Mouse (Mus musculus) midbrain, embryonic 13.5 days (tissue): ENCODE data around the gene Ntn5. TPM values are rescaled to one million over a fixed set of nuclear protein-coding genes. Genes with fewer than 3 reads are reported as not detected.
"Not testable (repeated sequence)": the region's sequence is repeated elsewhere in the genome, so short reads cannot be mapped to it uniquely, and the experiment has no call there.

Source experiments
- ATAC-seq: fragments of 200-750 bp; cut with Nextera tagmentation; 2 replicates; pipeline ENCODE4 v1.8.0; 2017; ENCODE audit warnings: mild to moderate bottlenecking, moderate TSS enrichment, moderate library complexity
- H3K27ac ChIP-seq: fragments of 300-500 bp; sonication (generic); 2 replicates; pipeline ENCODE4 v1.5.1; 2015; ENCODE audit warnings: inconsistent platforms, mild to moderate bottlenecking, moderate library complexity
- H3K27me3 ChIP-seq: fragments of 300-500 bp; sonication (generic); 2 replicates; pipeline ENCODE4 v1.6.1; 2015; ENCODE audit warnings: mild to moderate bottlenecking, inconsistent platforms
- H3K36me3 ChIP-seq: fragments of 300-500 bp; sonication (generic); 2 replicates; pipeline ENCODE4 v1.6.1; 2015; ENCODE audit warnings: mild to moderate bottlenecking, inconsistent platforms
- H3K4me1 ChIP-seq: fragments of 300-500 bp; sonication (generic); replicated peaks from 2 replicates; pipeline ENCODE4 v1.6.1; 2015; ENCODE audit warnings: inconsistent platforms
- H3K4me2 ChIP-seq: fragments of 300-500 bp; sonication (generic); replicated peaks from 2 replicates; pipeline ENCODE4 v1.6.1; 2015; ENCODE audit warnings: moderate library complexity, mild to moderate bottlenecking, inconsistent platforms
- H3K4me3 ChIP-seq: fragments of 300-500 bp; sonication (generic); replicated peaks from 2 replicates; pipeline ENCODE4 v1.5.1; 2015; ENCODE audit warnings: mild to moderate bottlenecking, inconsistent platforms
- H3K9ac ChIP-seq: fragments of 300-500 bp; sonication (generic); replicated peaks from 2 replicates; pipeline ENCODE4 v1.6.1; 2015; ENCODE audit warnings: mild to moderate bottlenecking, inconsistent platforms
- H3K9me3 ChIP-seq: fragments of 300-500 bp; sonication (generic); 2 replicates; pipeline ENCODE4 v1.6.1; 2016; ENCODE audit warnings: mild to moderate bottlenecking, inconsistent platforms
- WGBS: fragments of 180-500 bp; shearing (Covaris S2); methylation state at CpG from one replicate; pipeline ENCODE4 v1.1.7; 2015; 5-methylcytosine and 5-hydroxymethylcytosine counted together
- polyA plus RNA-seq: library from polyadenylated mRNA; unstranded; fragments of >200 nt; fragmentation: Nextera tagmentation; extraction: Ambion mirVana; gene quantifications from 2 replicates; pipeline ENCODE4 v1.2.1, GENCODE M21; 2015

The Ntn5 gene
- polyA plus RNA-seq, 1 experiment from 2014 or later, result 0.59 TPM

DNA sequence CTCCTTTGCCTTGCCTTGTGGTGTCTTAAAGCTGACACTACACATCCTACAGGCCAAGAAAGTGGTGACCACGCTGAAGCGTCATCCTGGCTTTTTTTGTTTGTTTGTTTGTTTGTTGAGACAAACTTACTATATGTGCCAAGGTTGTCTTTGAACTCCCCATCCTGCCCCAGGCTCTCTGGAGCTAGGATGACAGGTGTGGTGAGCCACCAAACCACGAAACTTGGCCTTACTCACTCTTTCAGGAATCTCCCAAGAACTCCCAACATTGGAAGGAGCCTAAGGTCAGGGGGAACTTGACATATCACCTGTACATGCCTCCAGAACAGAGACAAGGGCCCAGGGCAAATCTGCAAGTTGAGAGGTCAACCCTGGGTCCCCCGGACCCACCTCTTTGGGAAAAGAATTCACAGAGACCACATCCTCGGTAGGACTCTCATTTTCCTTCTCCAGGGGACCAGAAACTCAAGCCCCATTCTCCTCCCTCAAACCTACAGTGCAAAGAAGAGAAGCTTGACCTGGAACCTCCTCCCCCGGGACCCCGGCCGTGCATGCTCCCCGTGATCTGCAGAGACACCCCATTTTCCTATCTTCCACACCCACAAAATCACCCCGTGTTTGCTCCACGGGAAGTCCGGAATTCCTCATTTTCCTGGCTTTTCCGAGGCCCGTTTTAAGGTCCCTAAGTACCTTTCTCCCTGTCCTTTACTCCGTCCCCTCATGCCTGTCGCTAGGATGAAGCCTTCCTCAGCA, 41.1 kb upstream of the Ntn5 start:
- Histone ChIP-seq H3K4me1 (peaks cover 37% of the 10 kb centered on the region), H3K4me3 (peak overlapping the region; percentile 51), H3K36me3 (no peaks in the 10 kb centered on the region), H3K9ac (peak overlapping the region; percentile 86), H3K9me3 (no peaks in the 10 kb centered on the region), H3K4me2 (peak overlapping the region; percentile 81), H3K27me3 (no peaks in the 10 kb centered on the region), H3K27ac (peak overlapping the region; percentile 95)
- no peak for ATAC-seq
- WGBS, result 41% methylated on average over 16 of the region's 16 CpGs

DNA sequence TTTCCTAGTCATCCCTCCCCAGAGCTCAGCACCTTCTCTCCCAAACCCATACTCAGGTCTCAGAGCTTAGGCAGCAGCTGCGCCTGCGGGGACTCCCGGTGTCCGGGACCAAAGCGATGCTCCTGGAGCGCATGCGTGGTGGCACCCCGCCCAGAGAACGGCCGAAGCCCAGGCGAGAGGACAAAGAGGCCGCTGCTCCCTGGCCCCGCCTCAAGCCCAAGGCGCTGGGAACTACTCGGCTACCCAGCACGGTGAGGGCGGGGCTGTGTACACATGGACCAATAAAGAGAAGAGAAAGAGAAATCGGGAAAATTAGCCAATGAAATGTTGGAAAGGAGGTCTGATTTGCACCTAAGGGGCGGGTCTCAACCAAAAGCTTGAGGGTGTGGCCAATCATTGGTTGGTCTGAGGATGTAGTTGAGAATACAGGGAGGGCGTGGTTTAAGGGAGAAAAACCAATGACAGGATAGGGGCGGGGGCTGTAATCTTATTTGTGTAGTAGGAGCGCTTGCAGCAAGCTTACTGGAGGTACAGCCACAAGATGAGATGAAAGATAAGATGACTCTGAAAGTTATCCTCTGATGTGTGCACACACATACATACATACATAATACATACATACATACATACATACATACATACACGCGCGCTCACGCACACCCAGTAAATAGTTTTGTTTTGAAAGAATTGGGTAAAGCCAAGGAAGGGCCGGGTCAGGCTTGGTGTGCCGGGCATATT, 40.2 kb upstream of the Ntn5 start:
- WGBS, result under 1% methylated on average over 28 of the region's 28 CpGs
- Histone ChIP-seq H3K9ac (peak overlapping the region; percentile 86), H3K27me3 (no peaks in the 10 kb centered on the region), H3K4me2 (peak overlapping the region; percentile 81), H3K36me3 (no peaks in the 10 kb centered on the region), H3K9me3 (no peaks in the 10 kb centered on the region), H3K27ac (peak overlapping the region; percentile 95), H3K4me1 (peaks cover 31% of the 10 kb centered on the region), H3K4me3 (peak overlapping the region; percentile 51)
- ATAC-seq, result peak; percentile 95

- peaks cover 31% of the 10 kb centered on the region for H3K4me1 ChIP-seq
- no peaks in the 10 kb centered on the region for H3K36me3 ChIP-seq
- H3K9ac ChIP-seq, result peak overlapping the region; percentile 61
- H3K27me3 ChIP-seq, result no peaks in the 10 kb centered on the region
- 3% methylated on average over 18 of the region's 18 CpGs for WGBS
- peak; percentile 15 for ATAC-seq
- H3K4me2 ChIP-seq, result peak overlapping the region; percentile 81
- no peaks in the 10 kb centered on the region for H3K9me3 ChIP-seq
- peak overlapping the region; percentile 95 for H3K27ac ChIP-seq
- H3K4me3 ChIP-seq, result peak overlapping the region; percentile 51
Observed at GRCm38 (mm10) chr7:45644183-45644582, 39.6 kb upstream of the Ntn5 start.

- no peaks in the 10 kb centered on the region for H3K27me3 ChIP-seq
- H3K9ac ChIP-seq, result peak overlapping the region; percentile 61; the same call in 1 of the 2 replicates
- peak overlapping the region; percentile 51; the same call in 1 of the 2 replicates for H3K4me3 ChIP-seq
- H3K4me1 ChIP-seq, result peaks cover 29% of the 10 kb centered on the region
- H3K27ac ChIP-seq, result peak overlapping the region; percentile 95
- no peaks in the 10 kb centered on the region for H3K9me3 ChIP-seq
- peak overlapping the region; percentile 81 for H3K4me2 ChIP-seq
- no peak for ATAC-seq
- H3K36me3 ChIP-seq, result no peaks in the 10 kb centered on the region
- WGBS, result 64% methylated on average over 6 of the region's 6 CpGs
Observed at GRCm38 (mm10) chr7:45644872-45645590, 38.8 kb upstream of the Ntn5 start.

DNA sequence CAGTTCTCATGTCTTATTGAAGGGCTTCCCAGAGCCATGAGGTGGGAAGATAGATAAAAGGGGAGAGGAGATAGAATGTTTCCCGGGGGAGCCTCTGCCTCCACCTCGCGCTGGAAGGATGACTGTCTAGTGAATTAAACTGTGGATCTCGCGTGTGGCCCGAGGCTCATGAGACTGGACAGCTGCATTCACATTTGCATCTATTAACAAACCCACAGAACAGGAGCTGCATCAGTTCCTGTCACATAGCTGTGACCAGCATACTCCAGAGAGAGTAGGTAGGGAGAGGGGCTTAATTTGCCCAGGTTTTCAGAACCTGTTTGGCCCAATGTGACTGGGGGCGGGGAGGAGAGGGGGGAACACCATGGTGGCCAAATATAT, 38.2 kb upstream of the Ntn5 start:
- 59% methylated on average over 7 of the region's 7 CpGs for WGBS
- H3K4me3 ChIP-seq, result no peak overlapping the region

GRCm38 (mm10) chr7:45646671-45647070, 37.2 kb upstream of the Ntn5 start:
- Histone ChIP-seq H3K9me3 (no peaks in the 10 kb centered on the region), H3K36me3 (no peaks in the 10 kb centered on the region), H3K27ac (no peak overlapping the region), H3K4me1 (peaks cover 27% of the 10 kb centered on the region), H3K9ac (no peak overlapping the region), H3K4me2 (no peak overlapping the region), H3K4me3 (no peak overlapping the region), H3K27me3 (no peaks in the 10 kb centered on the region)
- WGBS, result 75% methylated on average over 4 of the region's 4 CpGs
- ATAC-seq, result no peak

More for the DNA sequence above, 38.2 kb upstream of the Ntn5 start:
- no peaks in the 10 kb centered on the region for H3K27me3 ChIP-seq
- H3K9ac ChIP-seq, result no peak overlapping the region
- peaks cover 29% of the 10 kb centered on the region for H3K4me1 ChIP-seq
- H3K9me3 ChIP-seq, result no peaks in the 10 kb centered on the region
- no peak overlapping the region for H3K4me2 ChIP-seq
- H3K27ac ChIP-seq, result no peak overlapping the region
- no peak for ATAC-seq
- no peaks in the 10 kb centered on the region for H3K36me3 ChIP-seq

GRCm38 (mm10) chr7:45649351-45649750, 34.5 kb upstream of the Ntn5 start:
- H3K27ac ChIP-seq, result no peak overlapping the region
- H3K9me3 ChIP-seq, result no peaks in the 10 kb centered on the region
- no peak overlapping the region for H3K4me3 ChIP-seq
- no peak overlapping the region for H3K4me2 ChIP-seq
- ATAC-seq, result no peak
- no peak overlapping the region for H3K9ac ChIP-seq
- H3K4me1 ChIP-seq, result peaks cover 8% of the 10 kb centered on the region
- 88% methylated on average over 8 of the region's 8 CpGs for whole genome bisulfite sequencing
- no peaks in the 10 kb centered on the region for H3K36me3 ChIP-seq
- H3K27me3 ChIP-seq, result no peaks in the 10 kb centered on the region

GRCm38 (mm10) chr7:45650484-45650883, 33.3 kb upstream of the Ntn5 start:
- whole genome bisulfite sequencing, result 93% methylated on average over 20 of the region's 20 CpGs

GRCm38 (mm10) chr7:45654424-45655047, 29.3 kb upstream of the Ntn5 start:
- no peak overlapping the region for H3K4me3 ChIP-seq
- H3K27ac ChIP-seq, result no peak overlapping the region
- H3K36me3 ChIP-seq, result no peaks in the 10 kb centered on the region
- 28% methylated on average over 17 of the region's 17 CpGs for WGBS
- no peak for ATAC-seq
- no peak overlapping the region for H3K9ac ChIP-seq
- H3K27me3 ChIP-seq, result no peaks in the 10 kb centered on the region
- peaks cover 4% of the 10 kb centered on the region; the same call in 1 of the 2 replicates for H3K4me1 ChIP-seq
- H3K9me3 ChIP-seq, result 0 out of 2 replicates have a peak, but pooled peaks cover 2% of the 10 kb centered on the region
- peak overlapping the region; percentile 19 for H3K4me2 ChIP-seq

More at GRCm38 (mm10) chr7:45650484-45650883, 33.3 kb upstream of the Ntn5 start:
- H3K4me2 ChIP-seq, H3K36me3 ChIP-seq, H3K27me3 ChIP-seq, ATAC-seq, H3K4me1 ChIP-seq, H3K9ac ChIP-seq, H3K4me3 ChIP-seq, H3K27ac ChIP-seq, H3K9me3 ChIP-seq: not testable (repeated sequence)

DNA sequence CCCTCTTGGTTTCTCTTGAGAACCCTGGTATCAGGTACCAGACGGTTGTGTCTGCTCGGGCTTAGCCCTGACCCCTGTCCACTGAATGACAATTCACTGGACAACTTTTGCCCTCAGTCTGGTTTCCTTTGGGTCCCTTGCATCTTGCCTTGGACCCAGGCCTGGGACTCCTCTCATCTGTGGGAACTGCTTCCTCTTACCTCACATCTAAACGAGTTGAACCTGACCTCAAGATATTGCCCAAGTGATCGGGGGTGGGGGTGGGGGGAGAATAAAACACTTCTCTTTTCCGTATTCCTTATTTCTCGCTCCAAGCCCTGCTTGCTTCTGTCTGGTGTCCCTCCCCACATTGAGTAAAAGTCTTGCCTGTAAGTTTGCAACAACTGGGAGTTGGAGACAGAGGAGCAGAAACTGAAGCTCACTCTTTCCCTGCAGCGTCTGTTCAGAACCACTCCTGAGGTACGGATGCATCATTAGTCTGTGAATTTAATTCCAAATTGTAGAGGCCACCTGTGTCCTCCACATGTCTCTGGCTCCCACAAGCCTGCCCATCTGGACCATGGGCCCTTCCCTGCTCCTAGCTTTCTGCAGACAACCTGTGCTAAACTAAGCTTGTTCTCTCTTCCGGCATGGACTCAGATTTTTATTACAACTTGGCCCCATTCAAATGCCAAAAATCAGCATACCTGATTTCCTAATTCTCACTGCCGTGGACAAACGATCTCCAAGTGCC, 22.9 kb upstream of the Ntn5 start:
- H3K9me3 ChIP-seq, result 0 out of 2 replicates have a peak, but pooled peaks cover 2% of the 10 kb centered on the region
- H3K36me3 ChIP-seq, result no peaks in the 10 kb centered on the region
- H3K27me3 ChIP-seq, result no peaks in the 10 kb centered on the region
- no peaks in the 10 kb centered on the region for H3K4me1 ChIP-seq
- no peak for ATAC-seq
- H3K4me2 ChIP-seq, result no peak overlapping the region
- no peak overlapping the region for H3K9ac ChIP-seq
- no peak overlapping the region for H3K4me3 ChIP-seq
- WGBS, result 86% methylated on average over 11 of the region's 11 CpGs
- no peak overlapping the region for H3K27ac ChIP-seq

DNA sequence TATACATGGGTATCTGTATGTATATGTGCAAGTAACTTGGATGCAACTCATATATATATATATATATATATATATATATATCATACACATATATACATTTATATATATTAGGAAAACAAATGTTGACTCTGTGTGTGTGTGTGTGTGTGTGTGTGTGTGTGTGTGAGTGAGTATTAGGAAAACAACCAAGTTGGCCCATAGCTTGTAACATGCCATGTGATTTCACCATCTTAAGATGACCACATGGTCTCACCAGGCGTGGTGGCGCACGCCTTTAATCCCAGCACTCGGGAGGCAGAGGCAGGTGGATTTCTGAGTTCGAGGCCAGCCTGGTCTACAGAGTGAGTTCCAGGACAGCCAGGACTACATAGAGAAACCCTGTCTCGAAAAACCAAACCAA, 22.1 kb upstream of the Ntn5 start:
- H3K4me3 ChIP-seq, H3K4me2 ChIP-seq, H3K9me3 ChIP-seq, H3K36me3 ChIP-seq, H3K27me3 ChIP-seq, ATAC-seq, H3K27ac ChIP-seq, H3K9ac ChIP-seq, H3K4me1 ChIP-seq: not testable (repeated sequence)
- WGBS, result 88% methylated on average over 6 of the region's 6 CpGs
